ENCODE assay signal across 8 mouse cellular contexts in genomic region chr15:101988119-101988518, GRCm38 (mm10). TPM values are rescaled to one million over a fixed set of nuclear protein-coding genes. Genes with fewer than 3 reads are reported as not detected.
A peak's percentile ranks its signal among the peaks of the same experiment; 100 is the strongest.
DNase-seq lines count a peak whose midpoint lies in the region; ATAC-seq lines count a peak whose summit lies in the region.

No protein-coding gene starts in this region.

- WGBS in hindbrain, embryonic 11.5 days, result under 1% methylated on average over 10 of the region's 10 CpGs
- WGBS in hindbrain, embryonic 12.5 days, result 2% methylated on average over 10 of the region's 10 CpGs
- WGBS in forebrain, embryonic 14.5 days, result 0% methylated on average over 10 of the region's 10 CpGs

- H3K4me2 ChIP-seq in hindbrain, embryonic 11.5 days (replicated peaks; ENCODE audit: low read depth, low read length), result no peak overlapping the region
- no peak overlapping the region for H3K4me2 ChIP-seq in hindbrain, embryonic 12.5 days (replicated peaks)
- no peak overlapping the region for H3K4me2 ChIP-seq in forebrain, embryonic 14.5 days (ENCODE audit: low read length)

- H3K27ac ChIP-seq in hindbrain, embryonic 11.5 days (ENCODE audit: low read depth, low read length), result no peak overlapping the region
- no peak overlapping the region for H3K27ac ChIP-seq in hindbrain, embryonic 12.5 days
- no peak overlapping the region for H3K27ac ChIP-seq in forebrain, embryonic 14.5 days (ENCODE audit: low read depth, low read length)

- DNase-seq in hindbrain, embryonic 11.5 days (ENCODE audit: low spot score), result peak; percentile 92
- peak; percentile 69 for DNase-seq in cerebellum, adult 11 months
- DNase-seq in forebrain, embryonic 14.5 days (ENCODE audit: low spot score), result peak; percentile 89
- DNase-seq in heart, postnatal 25 days (ENCODE audit: low spot score), result peak; percentile 53
- DNase-seq in layer of hippocampus, postnatal 14 days (ENCODE audit: low spot score in 2 of 2), result peak; percentile 87 to 89
- DNase-seq in spleen, adult 18-20 months, result peak; percentile 54 to 80

- H3K9ac ChIP-seq in hindbrain, embryonic 11.5 days (ENCODE audit: low read depth, low read length), result no peak overlapping the region
- no peak overlapping the region for H3K9ac ChIP-seq in hindbrain, embryonic 12.5 days
- no peak overlapping the region for H3K9ac ChIP-seq in forebrain, embryonic 14.5 days (ENCODE audit: low read length)

- H3K9me3 ChIP-seq in hindbrain, embryonic 11.5 days (ENCODE audit: control insufficient read depth, low read length), result no peaks in the 10 kb centered on the region
- no peaks in the 10 kb centered on the region for H3K9me3 ChIP-seq in hindbrain, embryonic 12.5 days (replicated peaks)
- H3K9me3 ChIP-seq in forebrain, embryonic 14.5 days (replicated peaks; ENCODE audit: control insufficient read depth, low read length), result no peaks in the 10 kb centered on the region

- H3K36me3 ChIP-seq in hindbrain, embryonic 11.5 days (ENCODE audit: control insufficient read depth, insufficient read depth, low read length), result no peaks in the 10 kb centered on the region
- H3K36me3 ChIP-seq in hindbrain, embryonic 12.5 days, result no peaks in the 10 kb centered on the region
- H3K36me3 ChIP-seq in forebrain, embryonic 14.5 days (ENCODE audit: control insufficient read depth, insufficient read depth, low read length), result no peaks in the 10 kb centered on the region

- H3K27me3 ChIP-seq in hindbrain, embryonic 11.5 days (ENCODE audit: control insufficient read depth, insufficient read depth, low read length), result no peaks in the 10 kb centered on the region; the same call in 1 of the 2 replicates
- H3K27me3 ChIP-seq in hindbrain, embryonic 12.5 days, result peaks cover 19% of the 10 kb centered on the region
- no peaks in the 10 kb centered on the region for H3K27me3 ChIP-seq in forebrain, embryonic 14.5 days (replicated peaks; ENCODE audit: control insufficient read depth, insufficient read depth, low read length)

- H3K4me3 ChIP-seq in hindbrain, embryonic 11.5 days (ENCODE audit: low read depth, low read length), result no peak overlapping the region
- no peak overlapping the region for H3K4me3 ChIP-seq in hindbrain, embryonic 12.5 days
- no peak overlapping the region for H3K4me3 ChIP-seq in forebrain, embryonic 14.5 days (ENCODE audit: low read depth, low read length)

- no peak for ATAC-seq in hindbrain, embryonic 11.5 days (ENCODE audit: low FRiP score)
- no peak for ATAC-seq in hindbrain, embryonic 12.5 days (ENCODE audit: low FRiP score)
- ATAC-seq in forebrain, embryonic 14.5 days, result peak; percentile 42
- peak; percentile 47 for ATAC-seq in megakaryocyte progenitor cell, adult 5-6 weeks (replicated peaks; ENCODE audit: poor library complexity)

- intact Hi-C loops in heart, postnatal 25 days (cut with DNase I), result loop anchor here (1.0 to 10.0 kb wide), 3 partner anchors 77 to 743 kb away; no protein-coding TSS in a partner anchor

- no peaks in the 10 kb centered on the region for H3K4me1 ChIP-seq in hindbrain, embryonic 11.5 days (replicated peaks; ENCODE audit: control insufficient read depth, insufficient read depth, low read length)
- peaks cover 3% of the 10 kb centered on the region for H3K4me1 ChIP-seq in hindbrain, embryonic 12.5 days
- H3K4me1 ChIP-seq in forebrain, embryonic 14.5 days (ENCODE audit: control insufficient read depth, insufficient read depth, low read length), result no peaks in the 10 kb centered on the region

RNA-seq across cellular contexts. Expression of gene Krt8, which starts 16.2 kb away (rescaled TPM):
- 22.4 and 27.8 TPM in 2 replicates for polyA plus RNA-seq in hindbrain, embryonic 11.5 days (2014; fragmentation: Nextera tagmentation; extraction: Ambion mirVana)
- 18.2 and 28.2 TPM in 2 replicates for polyA plus RNA-seq in hindbrain, embryonic 12.5 days (2016; fragmentation: Nextera tagmentation; extraction: Ambion mirVana)
- polyA plus RNA-seq in forebrain, embryonic 14.5 days (2014; fragmentation: Nextera tagmentation; extraction: Ambion mirVana), result 2.7 and 3.7 TPM in 2 replicates
- 1 to 10 TPM; 2.5 to 2.7 TPM for total RNA-seq in heart, postnatal 25 days (2021)
- total RNA-seq in layer of hippocampus, postnatal 14 days (2021), result 1 to 10 TPM in 1 of 2 experiments, under 1 TPM in 1; 0.31 to 1.6 TPM
- total RNA-seq in megakaryocyte progenitor cell, adult 5-6 weeks (2015), result 0.12 and 0.73 TPM in 2 replicates
- 0.12 and 0.44 TPM in 2 replicates for total RNA-seq in megakaryocyte progenitor cell, adult 5-6 weeks (2017)

RNA-seq across cellular contexts. Expression of gene Krt78, which starts 34.0 kb away (rescaled TPM):
- 0.11 TPM in 1 of 2 replicates, not detected in the other for polyA plus RNA-seq in hindbrain, embryonic 11.5 days (2014; fragmentation: Nextera tagmentation; extraction: Ambion mirVana)
- polyA plus RNA-seq in hindbrain, embryonic 12.5 days (2016; fragmentation: Nextera tagmentation; extraction: Ambion mirVana), result not detected in 2 replicates
- not detected in 2 replicates for polyA plus RNA-seq in forebrain, embryonic 14.5 days (2014; fragmentation: Nextera tagmentation; extraction: Ambion mirVana)
- not detected for total RNA-seq in heart, postnatal 25 days (2021)
- total RNA-seq in layer of hippocampus, postnatal 14 days (2021), result not detected
- not detected in 2 replicates for total RNA-seq in megakaryocyte progenitor cell, adult 5-6 weeks (2015)
- not detected in 2 replicates for total RNA-seq in megakaryocyte progenitor cell, adult 5-6 weeks (2017)

RNA-seq across cellular contexts. Expression of gene Krt18, which starts 39.9 kb away (rescaled TPM):
- 20.5 and 22.7 TPM in 2 replicates for polyA plus RNA-seq in hindbrain, embryonic 11.5 days (2014; fragmentation: Nextera tagmentation; extraction: Ambion mirVana)
- 19.8 and 30.0 TPM in 2 replicates for polyA plus RNA-seq in hindbrain, embryonic 12.5 days (2016; fragmentation: Nextera tagmentation; extraction: Ambion mirVana)
- 5.6 and 7.1 TPM in 2 replicates for polyA plus RNA-seq in forebrain, embryonic 14.5 days (2014; fragmentation: Nextera tagmentation; extraction: Ambion mirVana)
- 1 to 10 TPM; 3.7 to 4.9 TPM for total RNA-seq in heart, postnatal 25 days (2021)
- total RNA-seq in layer of hippocampus, postnatal 14 days (2021), result 1 to 10 TPM in 1 of 2 experiments, under 1 TPM in 1; 0.45 to 3.4 TPM
- total RNA-seq in megakaryocyte progenitor cell, adult 5-6 weeks (2015), result 7.9 and 11.8 TPM in 2 replicates
- total RNA-seq in megakaryocyte progenitor cell, adult 5-6 weeks (2017), result 12.0 and 14.6 TPM in 2 replicates

RNA-seq across cellular contexts. Expression of gene Krt79, which starts 48.0 kb away (rescaled TPM):
- polyA plus RNA-seq in hindbrain, embryonic 11.5 days (2014; fragmentation: Nextera tagmentation; extraction: Ambion mirVana), result 0.27 TPM in 1 of 2 replicates, not detected in the other
- not detected in 2 replicates for polyA plus RNA-seq in hindbrain, embryonic 12.5 days (2016; fragmentation: Nextera tagmentation; extraction: Ambion mirVana)
- polyA plus RNA-seq in forebrain, embryonic 14.5 days (2014; fragmentation: Nextera tagmentation; extraction: Ambion mirVana), result 0.10 and 0.27 TPM in 2 replicates
- not detected for total RNA-seq in heart, postnatal 25 days (2021)
- under 1 TPM in 1 of 2 experiments, not detected in 1; 0.44 TPM for total RNA-seq in layer of hippocampus, postnatal 14 days (2021)
- not detected in 2 replicates for total RNA-seq in megakaryocyte progenitor cell, adult 5-6 weeks (2015)
- not detected in 2 replicates for total RNA-seq in megakaryocyte progenitor cell, adult 5-6 weeks (2017)

Comparison
In these comparisons a context has a peak if more than half of its experiments do, and no peak if none do; other contexts are left out.
1. ATAC-seq: peak in forebrain, embryonic 14.5 days (single experiment) and megakaryocyte progenitor cell, adult 5-6 weeks (single experiment); none in hindbrain, embryonic 11.5 days (single experiment) and hindbrain, embryonic 12.5 days (single experiment).
2. Peak in every context shown above with its lines, with median percentiles within 50 percentile points of each other: DNase-seq.